Mouse (Mus musculus): ENCODE data around the gene Col25a1.

DNA sequence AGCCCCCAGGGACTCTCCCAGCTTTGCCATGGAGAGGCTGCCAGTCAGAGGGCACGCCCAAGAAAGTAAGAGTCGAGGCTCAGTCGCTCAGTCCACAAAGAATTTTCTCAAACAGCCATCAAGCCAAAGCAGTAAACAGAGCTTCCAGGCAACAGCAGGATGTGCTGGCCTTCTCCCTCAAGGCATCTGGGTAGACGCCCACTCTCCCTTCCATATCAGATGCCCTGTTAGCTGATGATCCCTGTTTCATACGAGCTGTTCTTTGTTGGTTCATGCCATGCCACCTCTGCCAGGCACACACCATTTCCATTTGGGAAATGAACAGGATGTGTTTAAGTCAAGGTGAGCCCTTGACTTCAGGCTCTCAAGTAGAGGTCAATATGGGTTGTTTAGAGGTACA, 334.1 kb downstream of the Col25a1 start:
- TF ChIP-seq CTCF (IDR thresholded peaks at IDR 0.05; ENCODE audit: borderline replicate concordance, extremely low read depth, insufficient read depth, insufficient read length) (no peak), POLR2A (IDR thresholded peaks at IDR 0.05; ENCODE audit: borderline replicate concordance, extremely low read depth, insufficient read depth, insufficient read length, poor library complexity, severe bottlenecking) (no peak)
